In genomic region chr7:124941527-124941926, GRCm38 (mm10) we compare ENCODE assay signal across 25 mouse cellular contexts.
DNase-seq lines count a peak whose midpoint lies in the region; ATAC-seq lines count a peak whose summit lies in the region.
"Had no signal": no experiment of that assay in that cellular context is flagged by ENCODE, and none has a peak within 500 bp of the region (broad histone marks: within the 10 kb centered on the region; RNA-seq: fewer than 3 reads in every experiment).

No protein-coding gene starts in this region.

- H3K36me3 ChIP-seq in heart, embryonic 10.5 days: no peaks in the 10 kb centered on the region
- no peaks in the 10 kb centered on the region for H3K36me3 ChIP-seq in lung, embryonic 16.5 days (ENCODE audit: control insufficient read depth, insufficient read depth, low read length)
- H3K36me3 ChIP-seq in midbrain, embryonic 14.5 days (ENCODE audit: control insufficient read depth, insufficient read depth, low read length): no peaks in the 10 kb centered on the region
- H3K36me3 ChIP-seq: embryonic facial prominence, embryonic 12.5 days; limb, embryonic 15.5 days; stomach, embryonic 15.5 days had no signal

- 77% methylated on average over 4 of the region's 4 CpGs for WGBS in heart, embryonic 10.5 days
- 47% methylated on average over 4 of the region's 4 CpGs for WGBS in lung, embryonic 16.5 days
- 61% methylated on average over 4 of the region's 4 CpGs for WGBS in midbrain, embryonic 14.5 days

- ATAC-seq in lung, embryonic 16.5 days (ENCODE audit: low read depth): peak; percentile 34; the same call in 1 of the 2 replicates
- no peak for ATAC-seq in midbrain, embryonic 14.5 days (ENCODE audit: low FRiP score, low TSS enrichment)
- ATAC-seq: lung, postnatal 0 days had no signal

- no peaks in the 10 kb centered on the region for H3K27me3 ChIP-seq in heart, embryonic 10.5 days (ENCODE audit: insufficient read depth, poor library complexity, severe bottlenecking)
- no peaks in the 10 kb centered on the region for H3K27me3 ChIP-seq in lung, embryonic 16.5 days (ENCODE audit: control insufficient read depth, insufficient read depth, low read depth, low read length)
- no peaks in the 10 kb centered on the region for H3K27me3 ChIP-seq in midbrain, embryonic 14.5 days (ENCODE audit: control insufficient read depth, insufficient read depth, low read length)
- H3K27me3 ChIP-seq: embryonic facial prominence, embryonic 12.5 days; limb, embryonic 15.5 days; stomach, embryonic 15.5 days had no signal

- H3K4me3 ChIP-seq in heart, embryonic 10.5 days: no peak overlapping the region
- H3K4me3 ChIP-seq in lung, embryonic 16.5 days (ENCODE audit: low read length): no peak overlapping the region
- no peak overlapping the region for H3K4me3 ChIP-seq in midbrain, embryonic 14.5 days (replicated peaks; ENCODE audit: low read depth, low read length)
- H3K4me3 ChIP-seq: embryonic facial prominence, embryonic 12.5 days; limb, embryonic 15.5 days; stomach, embryonic 15.5 days had no signal

- no peaks in the 10 kb centered on the region for H3K9me3 ChIP-seq in heart, embryonic 10.5 days
- H3K9me3 ChIP-seq in lung, embryonic 16.5 days (ENCODE audit: control insufficient read depth, low read length): no peaks in the 10 kb centered on the region
- H3K9me3 ChIP-seq in midbrain, embryonic 14.5 days (ENCODE audit: control insufficient read depth, low read length): no peaks in the 10 kb centered on the region
- H3K9me3 ChIP-seq: embryonic facial prominence, embryonic 12.5 days; limb, embryonic 15.5 days; stomach, embryonic 15.5 days had no signal

- H3K4me2 ChIP-seq in lung, embryonic 16.5 days (ENCODE audit: low read depth, low read length): no peak overlapping the region
- no peak overlapping the region for H3K4me2 ChIP-seq in midbrain, embryonic 14.5 days (ENCODE audit: low read length)
- H3K4me2 ChIP-seq: embryonic facial prominence, embryonic 12.5 days; limb, embryonic 15.5 days; stomach, embryonic 15.5 days had no signal

- DNase-seq in heart, embryonic 10.5 days (ENCODE audit: low spot score): peak; percentile 51
- DNase-seq in heart, postnatal 36 days: no peak
- no peak for DNase-seq in lung, postnatal 25 days (ENCODE audit: low spot score)
- DNase-seq in midbrain, embryonic 14.5 days: peak; percentile 48
- peak; percentile 53 for DNase-seq in retina, postnatal 1 day
- no peak for DNase-seq in left cerebral cortex, adult 8-10 months (ENCODE audit: low spot score in 2 of 2)
- no peak for DNase-seq in urinary bladder, adult 2 months (ENCODE audit: low spot score)
- DNase-seq: adrenal gland, postnatal 10 days; cerebellum, adult 2 months; cerebellum, postnatal 25 days; gastrocnemius, postnatal 36 days; kidney, adult 11 months; layer of hippocampus, adult 9-11 months; left cerebral cortex, postnatal 4 days; right cerebral cortex, adult 18-20 months; right cerebral cortex, postnatal 4 days; thymus, adult 2 months; thymus, postnatal 4 days had no signal

- H3K9ac ChIP-seq in lung, embryonic 16.5 days (ENCODE audit: low read length): no peak overlapping the region
- H3K9ac ChIP-seq in midbrain, embryonic 14.5 days (replicated peaks; ENCODE audit: low read length): no peak overlapping the region
- H3K9ac ChIP-seq: embryonic facial prominence, embryonic 12.5 days; limb, embryonic 15.5 days; liver, embryonic 14.5 days; stomach, embryonic 15.5 days had no signal

- no peak overlapping the region for H3K27ac ChIP-seq in heart, embryonic 10.5 days
- H3K27ac ChIP-seq in lung, embryonic 16.5 days (ENCODE audit: low read length): no peak overlapping the region
- H3K27ac ChIP-seq in midbrain, embryonic 14.5 days (replicated peaks; ENCODE audit: low read depth, low read length): peak overlapping the region; percentile 33; the same call in 1 of the 2 replicates
- H3K27ac ChIP-seq: embryonic facial prominence, embryonic 12.5 days; kidney, postnatal 0 days; limb, embryonic 15.5 days; liver, embryonic 14.5 days; stomach, embryonic 15.5 days had no signal

- intact Hi-C loops in heart, postnatal 36 days (cut with DNase I): no loop called here

- H3K4me1 ChIP-seq in heart, embryonic 10.5 days: no peaks in the 10 kb centered on the region
- no peaks in the 10 kb centered on the region for H3K4me1 ChIP-seq in lung, embryonic 16.5 days (replicated peaks; ENCODE audit: control insufficient read depth, insufficient read depth, low read length)
- H3K4me1 ChIP-seq in midbrain, embryonic 14.5 days (ENCODE audit: control insufficient read depth, insufficient read depth, low read length): no peaks in the 10 kb centered on the region
- H3K4me1 ChIP-seq: embryonic facial prominence, embryonic 12.5 days; limb, embryonic 15.5 days; stomach, embryonic 15.5 days had no signal

Comparison
In these comparisons a context has a peak if more than half of its experiments do, and no peak if none do; other contexts are left out.
1. DNase-seq: peak in heart, embryonic 10.5 days (single experiment), midbrain, embryonic 14.5 days (single experiment) and retina, postnatal 1 day (single experiment); none in heart, postnatal 36 days (0 of 2), lung, postnatal 25 days (single experiment), left cerebral cortex, adult 8-10 months (0 of 2) and urinary bladder, adult 2 months (single experiment).